Mouse (Mus musculus): ENCODE data around the gene 2900011O08Rik.

- TF ChIP-seq GATA1 (IDR thresholded peaks at IDR 0.05; ENCODE audit: borderline replicate concordance, low read length) = no peak
- no peak for TF ChIP-seq FLI1 (IDR thresholded peaks at IDR 0.05; ENCODE audit: low read length)
Observed at GRCm38 (mm10) chr16:14130796-14131195, 144.4 kb downstream of the 2900011O08Rik start.
